Mouse (Mus musculus): ENCODE measurements around the gene Atp1a4. TPM values are rescaled to one million over a fixed set of nuclear protein-coding genes. Genes with fewer than 3 reads are reported as not detected.

The Atp1a4 gene
- polyA plus RNA-seq, 1 experiment, result not detected

GRCm38 (mm10) chr1:172200871-172201447 lies 57.3 kb downstream of the Atp1a4 start:
- H3K4me1 ChIP-seq (ENCODE audit: control insufficient read depth, insufficient read depth, low read length), result no peaks in the 10 kb centered on the region
- TF ChIP-seq CTCF (IDR thresholded peaks at IDR 0.05; ENCODE audit: control insufficient read depth, insufficient read depth, low read length) (no peak), POLR2A (IDR thresholded peaks at IDR 0.05; ENCODE audit: borderline replicate concordance, control insufficient read depth, low read depth, low read length) (no peak)
- no peak overlapping the region for H3K4me3 ChIP-seq (replicated peaks; ENCODE audit: control insufficient read depth, low read depth, low read length)
- WGBS, result 87% methylated on average over 7 of the region's 7 CpGs
- H3K27ac ChIP-seq (ENCODE audit: control insufficient read depth, insufficient read depth, low read depth, low read length, poor library complexity), result no peak overlapping the region

GRCm38 (mm10) chr1:172200161-172200560 lies 58.1 kb downstream of the Atp1a4 start:
- no peaks in the 10 kb centered on the region for H3K4me1 ChIP-seq (ENCODE audit: control insufficient read depth, insufficient read depth, low read length)
- H3K27ac ChIP-seq (ENCODE audit: control insufficient read depth, insufficient read depth, low read depth, low read length, poor library complexity), result no peak overlapping the region
- no peak overlapping the region for H3K4me3 ChIP-seq (replicated peaks; ENCODE audit: control insufficient read depth, low read depth, low read length)
- 92% methylated on average over 5 of the region's 5 CpGs for WGBS
- TF ChIP-seq POLR2A (IDR thresholded peaks at IDR 0.05; ENCODE audit: borderline replicate concordance, control insufficient read depth, low read depth, low read length) (no peak), CTCF (IDR thresholded peaks at IDR 0.05; ENCODE audit: control insufficient read depth, insufficient read depth, low read length) (no peak)

GRCm38 (mm10) chr1:172198996-172199395 lies 59.2 kb downstream of the Atp1a4 start:
- TF ChIP-seq CTCF (IDR thresholded peaks at IDR 0.05; ENCODE audit: control insufficient read depth, insufficient read depth, low read length) (no peak), POLR2A (IDR thresholded peaks at IDR 0.05; ENCODE audit: borderline replicate concordance, control insufficient read depth, low read depth, low read length) (no peak)
- WGBS, result 92% methylated on average over 4 of the region's 4 CpGs
- H3K4me1 ChIP-seq (ENCODE audit: control insufficient read depth, insufficient read depth, low read length), result no peaks in the 10 kb centered on the region
- no peak overlapping the region for H3K4me3 ChIP-seq (replicated peaks; ENCODE audit: control insufficient read depth, low read depth, low read length)
- H3K27ac ChIP-seq (ENCODE audit: control insufficient read depth, insufficient read depth, low read depth, low read length, poor library complexity), result no peak overlapping the region

GRCm38 (mm10) chr1:172198316-172198715 lies 59.9 kb downstream of the Atp1a4 start:
- Histone ChIP-seq H3K27ac (ENCODE audit: control insufficient read depth, insufficient read depth, low read depth, low read length, poor library complexity) (no peak overlapping the region), H3K4me3 (replicated peaks; ENCODE audit: control insufficient read depth, low read depth, low read length) (no peak overlapping the region), H3K4me1 (ENCODE audit: control insufficient read depth, insufficient read depth, low read length) (no peaks in the 10 kb centered on the region)
- 94% methylated on average over 8 of the region's 8 CpGs for WGBS
- TF ChIP-seq POLR2A (IDR thresholded peaks at IDR 0.05; ENCODE audit: borderline replicate concordance, control insufficient read depth, low read depth, low read length), result no peak

- 89% methylated on average over 5 of the region's 5 CpGs for WGBS
- Histone ChIP-seq H3K4me3 (replicated peaks; ENCODE audit: control insufficient read depth, low read depth, low read length) (no peak overlapping the region), H3K27ac (ENCODE audit: control insufficient read depth, insufficient read depth, low read depth, low read length, poor library complexity) (no peak overlapping the region), H3K4me1 (ENCODE audit: control insufficient read depth, insufficient read depth, low read length) (no peaks in the 10 kb centered on the region)
- TF ChIP-seq POLR2A (IDR thresholded peaks at IDR 0.05; ENCODE audit: borderline replicate concordance, control insufficient read depth, low read depth, low read length), result no peak
- TF ChIP-seq CTCF (IDR thresholded peaks at IDR 0.05; ENCODE audit: control insufficient read depth, insufficient read depth, low read length), result no peak
Observed at GRCm38 (mm10) chr1:172197851-172198250, 60.4 kb downstream of the Atp1a4 start.

GRCm38 (mm10) chr1:172197146-172197545 lies 61.1 kb downstream of the Atp1a4 start:
- no peak overlapping the region for H3K27ac ChIP-seq (ENCODE audit: control insufficient read depth, insufficient read depth, low read depth, low read length, poor library complexity)
- 58% methylated on average over 3 of the region's 3 CpGs for WGBS
- TF ChIP-seq CTCF (IDR thresholded peaks at IDR 0.05; ENCODE audit: control insufficient read depth, insufficient read depth, low read length) (no peak), POLR2A (IDR thresholded peaks at IDR 0.05; ENCODE audit: borderline replicate concordance, control insufficient read depth, low read depth, low read length) (no peak)

GRCm38 (mm10) chr1:172194435-172194834 lies 63.8 kb downstream of the Atp1a4 start:
- no peak overlapping the region for H3K4me3 ChIP-seq (replicated peaks; ENCODE audit: control insufficient read depth, low read depth, low read length)
- no peak overlapping the region for H3K27ac ChIP-seq (ENCODE audit: control insufficient read depth, insufficient read depth, low read depth, low read length, poor library complexity)
- H3K4me1 ChIP-seq (ENCODE audit: control insufficient read depth, insufficient read depth, low read length), result no peaks in the 10 kb centered on the region
- 85% methylated on average over 8 of the region's 8 CpGs for WGBS
- TF ChIP-seq POLR2A (IDR thresholded peaks at IDR 0.05; ENCODE audit: borderline replicate concordance, control insufficient read depth, low read depth, low read length), result no peak
- TF ChIP-seq CTCF (IDR thresholded peaks at IDR 0.05; ENCODE audit: control insufficient read depth, insufficient read depth, low read length), result no peak

More at GRCm38 (mm10) chr1:172197146-172197545, 61.1 kb downstream of the Atp1a4 start:
- no peak overlapping the region for H3K4me3 ChIP-seq (replicated peaks; ENCODE audit: control insufficient read depth, low read depth, low read length)
- H3K4me1 ChIP-seq (ENCODE audit: control insufficient read depth, insufficient read depth, low read length), result no peaks in the 10 kb centered on the region

GRCm38 (mm10) chr1:172192217-172192616 lies 66.0 kb downstream of the Atp1a4 start:
- Histone ChIP-seq H3K4me1 (ENCODE audit: control insufficient read depth, insufficient read depth, low read length) (no peaks in the 10 kb centered on the region), H3K27ac (ENCODE audit: control insufficient read depth, insufficient read depth, low read depth, low read length, poor library complexity) (no peak overlapping the region), H3K4me3 (replicated peaks; ENCODE audit: control insufficient read depth, low read depth, low read length) (no peak overlapping the region)
- no peak for TF ChIP-seq POLR2A (IDR thresholded peaks at IDR 0.05; ENCODE audit: borderline replicate concordance, control insufficient read depth, low read depth, low read length)
- no peak for TF ChIP-seq CTCF (IDR thresholded peaks at IDR 0.05; ENCODE audit: control insufficient read depth, insufficient read depth, low read length)
- WGBS, result 90% methylated on average over 3 of the region's 3 CpGs

GRCm38 (mm10) chr1:172191578-172191977 lies 66.6 kb downstream of the Atp1a4 start:
- TF ChIP-seq CTCF (IDR thresholded peaks at IDR 0.05; ENCODE audit: control insufficient read depth, insufficient read depth, low read length) (no peak), POLR2A (IDR thresholded peaks at IDR 0.05; ENCODE audit: borderline replicate concordance, control insufficient read depth, low read depth, low read length) (no peak)
- Histone ChIP-seq H3K4me3 (replicated peaks; ENCODE audit: control insufficient read depth, low read depth, low read length) (no peak overlapping the region), H3K4me1 (ENCODE audit: control insufficient read depth, insufficient read depth, low read length) (no peaks in the 10 kb centered on the region), H3K27ac (ENCODE audit: control insufficient read depth, insufficient read depth, low read depth, low read length, poor library complexity) (no peak overlapping the region)
- 91% methylated on average over 2 of the region's 2 CpGs for WGBS

Measured in bone marrow, adult 2 months (tissue).